Mouse (Mus musculus): Measurements from ENCODE around the gene Atp2c2.

The Atp2c2 gene

DNA sequence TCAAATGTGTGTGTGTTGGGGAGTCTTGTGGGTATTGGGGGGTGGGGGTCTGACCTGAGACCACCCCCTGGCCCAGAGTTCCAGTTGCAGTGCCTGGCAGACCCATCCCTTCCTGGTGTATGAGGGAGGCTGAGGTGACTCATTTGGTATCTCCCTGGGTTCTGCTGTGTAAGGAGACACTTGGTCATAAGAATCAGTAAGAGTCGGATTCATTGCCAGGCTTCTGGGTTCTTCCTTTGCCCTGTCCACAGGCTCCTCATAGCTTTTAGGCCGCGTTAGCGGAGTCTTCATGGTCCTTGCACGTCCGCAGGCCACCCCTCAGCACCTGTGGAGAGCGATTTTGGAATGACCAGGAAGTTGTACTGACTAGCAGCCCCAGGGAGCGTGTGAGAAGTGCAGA is 8.7 kb downstream of the Atp2c2 start:
- DNase-seq: no peak

DNA sequence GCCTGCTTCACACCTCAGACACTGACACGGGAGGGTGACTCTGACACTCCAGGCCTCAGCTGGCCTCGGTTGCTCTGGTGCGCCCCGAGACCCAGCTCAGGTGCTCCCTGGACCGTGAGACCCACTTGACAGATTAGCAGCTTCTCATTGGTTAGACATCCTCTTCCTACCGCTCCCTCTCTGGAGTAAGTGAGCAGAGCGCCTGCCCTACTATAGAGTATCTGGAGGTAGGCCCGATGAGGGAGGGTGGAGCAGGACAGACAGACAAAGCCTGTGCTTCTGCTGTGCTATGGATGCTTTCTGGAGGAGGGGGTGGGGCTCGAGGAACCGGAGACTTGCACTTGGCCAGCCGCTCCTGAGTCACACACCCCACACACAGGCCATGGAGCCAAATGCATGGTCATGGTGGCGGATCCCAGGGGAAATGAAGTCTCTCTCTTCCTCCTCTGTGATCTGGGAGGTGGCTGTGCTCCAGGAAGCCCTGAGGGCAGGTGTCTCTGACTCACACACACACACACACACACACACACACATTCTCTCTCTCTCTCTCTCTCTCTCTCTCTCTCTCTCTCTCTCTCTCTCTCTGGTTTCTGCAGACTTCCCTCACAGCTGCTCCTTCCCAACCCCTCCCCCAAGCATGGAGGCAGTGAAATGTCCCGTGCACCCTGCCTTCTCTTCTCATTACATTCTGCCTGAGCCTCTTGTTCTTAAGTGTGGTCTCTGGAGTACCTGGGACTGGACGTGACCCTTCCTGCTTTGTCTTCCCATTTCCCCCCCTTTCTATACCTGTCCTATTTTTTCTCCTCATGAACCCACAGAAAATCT is 9.3 kb downstream of the Atp2c2 start:
- no peak for DNase-seq

- DNase-seq: no peak
Measured at GRCm38 (mm10) chr8:119709703-119710093, 9.9 kb downstream of the Atp2c2 start.

- DNase-seq: no peak
Measured at GRCm38 (mm10) chr8:119712226-119712625, 12.4 kb downstream of the Atp2c2 start.

GRCm38 (mm10) chr8:119713421-119713820 is 13.6 kb downstream of the Atp2c2 start:
- DNase-seq: no peak

GRCm38 (mm10) chr8:119715221-119715620 is 15.4 kb downstream of the Atp2c2 start:
- DNase-seq: no peak

GRCm38 (mm10) chr8:119716730-119717299 is 17.0 kb downstream of the Atp2c2 start:
- no peak for DNase-seq

DNA sequence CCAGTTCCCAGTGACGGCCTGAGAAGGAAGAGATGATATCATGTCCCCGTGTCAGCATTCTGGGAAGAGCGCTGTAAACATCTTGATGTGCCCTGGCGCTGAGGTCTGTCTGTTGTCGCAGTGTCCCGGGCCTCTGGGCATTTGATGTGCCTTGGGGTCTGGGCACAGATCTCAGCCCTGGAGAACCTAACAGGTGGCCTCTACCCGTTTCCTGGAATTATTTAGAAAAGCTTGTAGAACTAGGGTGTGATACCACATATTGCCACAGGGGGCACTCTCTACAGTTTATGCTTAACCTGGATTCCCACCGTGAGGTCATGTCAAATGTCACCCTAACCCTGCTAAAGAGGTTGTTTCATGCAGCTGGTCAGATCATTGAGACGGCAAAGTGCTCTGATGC is 18.0 kb downstream of the Atp2c2 start:
- DNase-seq: no peak

- DNase-seq: no peak
Measured at GRCm38 (mm10) chr8:119719011-119719501, 19.2 kb downstream of the Atp2c2 start.

DNA sequence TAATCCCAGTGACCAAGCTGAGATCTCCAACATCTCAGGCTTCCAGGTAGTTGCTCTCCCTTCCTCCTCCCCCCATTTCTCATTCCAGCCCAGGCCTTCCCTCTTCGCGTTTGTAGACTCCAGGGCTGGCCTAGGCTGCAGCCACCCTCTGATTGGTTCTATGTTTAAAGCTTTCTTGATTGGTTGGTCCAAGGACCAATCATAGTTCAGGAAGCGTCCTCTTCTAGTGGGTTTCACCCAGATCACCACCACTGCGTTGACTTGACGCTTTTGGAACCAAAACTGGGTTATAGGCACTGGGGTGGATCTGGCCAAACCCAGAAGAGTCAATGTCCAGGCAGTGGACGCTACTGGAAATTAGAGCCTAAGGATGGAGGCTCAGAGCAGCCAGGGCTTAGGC is 22.5 kb downstream of the Atp2c2 start:
- DNase-seq: no peak

- DNase-seq: no peak
Measured at GRCm38 (mm10) chr8:119723676-119724075, 23.9 kb downstream of the Atp2c2 start.

DNA sequence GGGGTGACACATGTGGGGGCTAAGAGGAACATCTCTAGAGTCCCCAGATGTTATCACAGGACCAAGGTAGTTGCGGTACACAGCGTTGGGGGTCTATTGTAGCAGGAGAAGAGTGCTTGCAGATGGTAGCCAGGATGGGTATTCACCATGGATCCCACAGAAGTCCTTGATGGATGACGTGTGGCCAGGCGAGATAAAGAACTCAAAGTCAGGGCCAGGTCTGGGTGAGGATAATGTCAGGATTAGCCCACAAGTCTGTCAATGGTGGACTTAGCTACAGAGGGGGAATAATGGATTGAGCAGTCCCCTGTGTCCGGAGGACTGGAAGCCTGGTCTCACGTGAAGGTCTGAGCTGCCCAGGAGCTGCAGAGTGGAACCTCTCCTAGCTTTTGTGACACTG is 24.8 kb downstream of the Atp2c2 start:
- no peak for DNase-seq

DNA sequence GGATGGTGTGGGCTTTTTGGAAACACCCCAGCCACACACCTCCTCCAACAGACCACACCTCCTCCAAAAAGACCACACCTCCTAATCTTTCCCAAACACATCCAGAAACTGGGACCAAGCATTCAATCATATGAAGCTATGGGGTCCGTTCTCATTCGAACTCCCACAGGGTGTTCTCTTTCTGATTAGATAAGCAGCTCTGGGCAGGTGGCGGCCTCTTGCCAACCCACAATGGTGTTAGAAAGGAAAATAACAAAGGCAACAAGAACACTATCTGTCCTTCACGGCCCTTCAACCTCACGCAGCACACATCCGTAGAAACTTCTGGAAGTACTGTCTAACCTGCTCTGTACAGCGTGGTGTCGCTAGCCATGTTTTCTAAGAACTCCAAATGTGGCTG is 27.3 kb downstream of the Atp2c2 start:
- DNase-seq: no peak

GRCm38 (mm10) chr8:119728351-119728895 is 28.6 kb downstream of the Atp2c2 start:
- no peak for DNase-seq

- DNase-seq: no peak
Measured at GRCm38 (mm10) chr8:119732072-119732471, 32.3 kb downstream of the Atp2c2 start.

- no peak for DNase-seq
Measured at GRCm38 (mm10) chr8:119736348-119736917, 36.6 kb downstream of the Atp2c2 start.

- DNase-seq: no peak
Measured at GRCm38 (mm10) chr8:119737093-119737900, 37.5 kb downstream of the Atp2c2 start.

DNA sequence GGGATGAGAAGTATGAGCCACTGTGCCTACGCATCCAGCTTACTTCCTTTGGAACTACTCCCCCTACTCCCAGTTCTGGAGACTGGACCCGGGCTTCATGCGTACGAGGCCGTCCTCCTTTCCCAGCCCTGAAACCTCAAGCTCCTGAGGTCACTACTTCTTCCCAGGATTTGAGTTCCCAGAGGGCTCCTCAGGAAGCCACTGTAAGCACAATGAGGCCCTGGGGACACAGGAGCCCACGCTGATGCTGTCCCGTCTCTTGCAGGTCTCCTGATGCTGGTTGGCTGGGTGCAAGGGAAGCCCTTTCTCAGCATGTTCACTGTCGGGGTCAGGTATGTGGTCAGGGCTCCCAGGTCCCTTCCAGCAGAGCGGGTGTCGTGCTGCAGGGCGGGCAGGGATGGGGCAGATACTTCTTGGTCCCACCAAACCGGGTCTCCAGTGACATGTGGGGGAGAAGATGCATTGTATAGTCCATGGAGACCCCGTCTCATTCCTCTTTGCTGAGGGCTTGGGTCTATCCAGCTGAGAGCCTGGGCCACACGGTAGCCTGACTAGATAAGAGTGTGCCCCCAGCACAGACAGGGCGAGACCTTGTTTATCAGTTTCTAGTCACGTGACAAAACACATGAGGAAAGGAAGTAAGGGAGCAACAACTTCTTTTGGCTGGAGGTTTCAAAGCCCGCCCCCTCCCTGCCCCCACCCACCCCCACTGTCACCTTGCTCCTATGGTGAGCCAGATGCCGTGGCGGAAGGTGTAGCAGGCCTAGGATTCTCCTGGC is 38.5 kb downstream of the Atp2c2 start:
- no peak for DNase-seq

DNA sequence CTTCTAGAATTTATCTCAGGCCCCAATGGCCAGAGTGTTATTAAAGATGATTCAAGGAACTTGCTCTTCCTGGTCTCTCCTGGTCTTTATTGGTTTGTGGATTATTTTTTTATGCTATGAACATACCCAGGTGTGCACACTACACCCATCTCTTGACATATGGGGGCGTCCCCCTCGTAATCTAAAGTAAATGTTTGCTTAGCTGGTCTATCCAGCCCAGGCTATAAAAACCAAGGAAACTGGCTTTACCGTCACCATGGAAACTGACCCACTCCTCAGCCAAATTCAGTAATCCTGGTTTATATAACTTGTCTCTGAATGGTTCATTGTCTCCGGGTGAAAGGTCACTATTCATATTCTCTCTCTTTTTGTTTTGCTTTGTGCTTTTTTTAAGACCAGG is 40.8 kb downstream of the Atp2c2 start:
- no peak for DNase-seq

- DNase-seq: no peak
Measured at GRCm38 (mm10) chr8:119742409-119742808, 42.6 kb downstream of the Atp2c2 start.

- DNase-seq: no peak
Measured at GRCm38 (mm10) chr8:119743291-119744026, 43.6 kb downstream of the Atp2c2 start.

Measured in cerebellum, adult 9-10 months (tissue).